Mouse (Mus musculus) regulatory T cell (primary cell): ENCODE data around the gene Lnpk.

Experiments used
- in situ Hi-C: fragments of 300-600 bp; cut with MboI, MseI; formaldehyde crosslinking; loops from one replicate; pipeline ENCODE4 v1.15.1; 2025; ENCODE audit warnings: high pct_unique_total_duplicates

Lnpk gene

DNA sequence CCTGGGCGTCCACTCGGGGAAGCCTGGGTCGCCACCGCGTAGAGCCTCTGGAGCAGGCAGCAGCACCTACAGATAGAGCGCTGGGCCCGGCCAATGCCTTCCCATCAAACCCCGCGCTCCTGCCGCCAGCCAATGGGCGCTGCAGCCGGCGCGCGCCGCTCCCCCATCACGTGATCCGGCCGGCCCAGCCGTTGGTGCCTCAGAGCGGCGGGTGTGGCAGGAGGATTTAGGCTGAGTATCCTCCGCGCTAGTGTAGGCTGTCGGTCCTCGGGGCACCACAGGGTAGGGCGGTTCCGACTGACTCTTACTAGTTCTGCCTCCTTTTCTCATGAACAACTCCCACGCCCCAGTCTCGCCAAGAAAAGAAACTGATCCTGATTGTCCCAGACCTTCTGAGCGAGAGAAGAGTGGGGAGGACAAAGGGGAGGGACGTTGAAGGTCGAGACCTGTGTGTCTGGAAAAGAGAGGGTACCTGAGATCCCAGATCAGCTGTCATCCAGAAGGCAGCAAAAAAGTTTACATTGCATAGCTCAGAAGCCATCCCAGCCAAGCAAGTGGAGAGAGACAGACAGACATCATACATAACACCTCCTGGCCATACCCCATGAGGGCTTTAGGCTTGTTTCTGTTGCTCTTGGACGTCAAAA lies at the start of gene Lnpk:
TSS of gene Lnpk (minus strand) at position 593 of the 647 bp plus-strand sequence.
- in situ Hi-C loops = no loop called here

DNA sequence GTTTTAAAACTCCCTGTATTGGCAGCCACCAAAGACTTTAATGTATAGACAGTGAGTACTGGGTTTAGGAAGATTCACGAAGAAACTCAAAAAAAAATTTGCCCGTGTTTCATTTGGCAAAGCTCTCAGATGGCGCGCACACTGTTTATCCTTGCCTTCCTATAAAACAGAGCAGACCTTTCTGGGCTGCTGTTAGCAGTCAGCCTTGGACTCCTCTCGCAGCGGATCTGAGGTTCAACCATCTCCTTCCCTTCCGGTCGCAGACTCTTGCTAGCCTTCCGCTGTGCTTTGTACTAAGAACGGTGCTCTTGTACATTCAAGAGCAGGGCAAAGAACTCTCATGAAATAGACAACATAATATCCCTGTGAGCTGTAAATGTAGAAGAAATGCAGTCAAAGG lies 41.1 kb upstream of the Lnpk start:
- in situ Hi-C loops = no loop called here

DNA sequence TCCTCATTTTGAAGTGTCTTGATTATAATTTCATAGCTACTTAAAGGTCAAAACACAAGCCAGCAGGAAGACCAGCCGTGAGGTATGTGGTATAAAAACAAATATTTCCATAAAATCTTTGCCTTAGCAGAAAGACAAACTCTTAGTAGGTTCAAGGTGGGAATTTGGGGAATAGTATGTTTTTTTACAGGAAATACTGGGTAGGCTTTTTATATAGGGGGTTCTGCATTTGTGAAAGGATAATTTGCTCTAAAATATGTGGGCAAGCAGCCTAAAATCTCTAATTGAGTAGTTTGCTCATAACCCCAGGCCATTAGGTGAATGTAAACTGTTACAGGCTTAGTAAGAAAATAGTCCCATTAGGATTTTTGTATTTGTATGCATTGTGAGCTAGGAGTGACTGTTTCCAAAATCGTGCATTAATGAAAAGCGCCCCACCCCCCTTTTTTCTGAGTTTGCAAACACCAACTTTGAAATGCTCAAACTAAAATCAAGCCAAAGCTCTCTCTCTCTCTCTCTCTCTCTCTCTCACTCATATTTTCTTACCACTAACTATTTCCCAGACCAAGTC lies 40.5 kb upstream of the Lnpk start:
- in situ Hi-C loops = no loop called here

DNA sequence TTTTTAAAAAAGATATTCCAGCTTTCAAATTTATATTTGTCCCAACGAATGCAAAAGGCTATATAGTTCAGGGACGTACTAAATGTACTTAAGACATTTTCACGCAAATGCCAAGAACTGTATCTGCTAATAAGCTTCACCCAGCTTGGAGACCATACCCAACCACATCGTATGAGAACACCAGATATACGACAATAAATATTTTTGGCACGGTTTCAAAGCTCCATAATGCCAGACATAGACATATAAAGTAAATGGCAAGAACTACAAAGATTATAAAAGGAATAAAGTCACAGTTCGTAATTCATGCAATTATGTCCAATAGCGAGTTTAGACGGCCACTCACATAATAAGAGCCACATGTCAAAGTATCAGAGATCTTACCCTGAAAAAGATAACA lies 38.5 kb upstream of the Lnpk start:
- in situ Hi-C loops = no loop called here

DNA sequence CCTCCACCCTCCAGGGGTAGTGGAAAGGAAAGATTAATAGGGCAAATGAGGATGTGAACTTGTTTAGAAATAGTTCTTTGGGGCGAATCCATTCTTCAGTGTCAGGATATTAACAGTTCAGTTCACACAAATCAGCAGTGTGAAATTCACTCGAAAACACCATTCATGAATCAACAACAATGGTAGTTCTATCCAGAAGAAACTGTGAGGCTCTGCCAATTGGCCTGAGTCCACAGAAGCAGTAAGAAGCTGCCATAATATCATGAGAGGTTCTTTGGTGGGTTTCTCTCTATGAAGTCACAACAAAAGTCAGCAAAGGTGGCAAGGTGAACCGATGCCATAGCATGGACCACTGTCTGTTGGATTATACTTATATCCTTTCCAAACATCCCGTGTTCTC lies 32.2 kb upstream of the Lnpk start:
- in situ Hi-C loops = no loop called here

DNA sequence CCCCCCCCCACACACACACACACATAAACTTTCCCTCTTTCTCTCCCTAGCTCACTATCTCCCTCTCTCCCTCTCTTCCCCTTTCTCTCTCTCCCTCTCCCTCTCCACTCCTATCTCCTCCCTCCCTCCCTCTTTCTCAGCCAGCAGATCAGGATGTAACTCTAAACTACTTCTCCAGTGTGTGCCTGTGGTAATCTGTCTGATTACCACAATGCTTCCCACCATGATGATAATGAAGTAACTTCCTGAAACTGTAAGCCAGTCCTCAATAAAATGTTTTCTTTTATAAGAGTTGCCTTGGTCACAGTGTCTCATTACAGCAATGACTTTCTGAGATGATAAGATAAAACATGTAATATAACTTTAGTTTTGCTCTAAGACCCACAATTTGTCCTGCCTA lies 30.1 kb upstream of the Lnpk start:
- in situ Hi-C loops = no loop called here

DNA sequence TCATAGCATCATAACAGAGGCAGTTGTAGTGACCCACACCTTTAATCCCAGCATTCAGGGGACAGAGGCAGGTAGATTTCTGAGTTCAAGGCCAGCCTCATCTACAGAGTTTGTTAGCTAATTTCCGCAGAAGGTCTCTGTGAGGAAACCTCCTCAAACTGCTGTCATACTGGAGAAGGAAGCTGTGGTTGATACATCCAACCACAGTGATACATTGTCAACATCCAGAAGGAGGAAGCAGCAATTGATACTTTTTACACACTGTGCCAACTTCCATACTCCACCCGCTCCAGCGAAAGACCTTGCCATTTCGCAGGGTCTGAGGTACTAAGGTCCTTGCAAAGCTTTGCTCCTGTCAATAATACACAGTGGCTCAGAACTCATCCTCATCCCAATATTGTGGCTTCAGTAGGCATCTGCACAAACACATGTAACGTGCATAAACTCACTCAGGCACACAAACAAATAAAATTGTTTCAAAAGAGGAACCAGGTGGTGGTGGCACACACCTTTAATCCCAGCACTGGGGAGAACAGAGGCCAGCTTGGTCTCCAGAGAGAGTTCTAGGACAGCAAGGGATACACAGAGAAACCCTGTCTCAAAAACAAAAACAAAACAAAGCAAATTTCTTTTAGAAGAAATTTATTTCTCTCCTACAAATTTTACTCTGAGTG lies 27.0 kb upstream of the Lnpk start:
- in situ Hi-C loops = no loop called here

DNA sequence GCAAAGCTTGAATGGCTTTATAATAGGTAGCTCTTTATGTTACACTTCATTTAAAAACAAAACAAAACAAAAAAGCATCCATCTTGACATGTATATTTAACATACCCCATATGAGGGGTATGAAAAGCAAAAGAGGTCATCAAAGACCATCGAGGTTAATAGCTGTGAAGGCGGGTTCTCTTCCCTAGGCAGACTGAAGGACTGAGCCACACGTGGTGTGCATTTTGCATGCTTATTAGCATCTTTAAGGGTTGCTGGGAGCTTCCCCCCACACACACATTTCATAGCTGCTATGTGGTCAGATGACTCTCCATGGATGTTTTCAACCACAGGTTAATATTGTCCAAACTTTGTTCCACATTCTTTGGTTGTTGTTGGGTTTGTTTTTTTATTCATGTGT lies 24.8 kb upstream of the Lnpk start:
- in situ Hi-C loops = no loop called here

DNA sequence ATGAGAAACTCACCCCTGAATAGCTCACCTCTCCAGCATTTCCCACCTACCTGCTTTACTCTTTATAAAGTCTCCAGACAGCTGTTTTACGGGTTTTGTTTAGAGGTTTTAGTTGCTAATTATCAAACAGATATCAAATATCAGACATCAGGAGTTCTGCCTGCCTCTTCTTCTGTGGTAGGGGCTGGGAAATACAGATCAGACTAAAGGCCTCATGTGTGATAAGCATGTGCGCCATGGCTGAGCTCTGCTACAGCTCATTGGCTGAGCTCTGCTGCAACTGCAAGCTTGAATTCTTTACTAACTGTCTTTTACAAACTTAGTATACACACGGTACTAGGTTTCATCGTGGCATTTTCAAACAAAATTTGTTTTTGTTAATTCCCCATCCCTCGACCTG lies 23.2 kb upstream of the Lnpk start:
- in situ Hi-C loops = no loop called here

DNA sequence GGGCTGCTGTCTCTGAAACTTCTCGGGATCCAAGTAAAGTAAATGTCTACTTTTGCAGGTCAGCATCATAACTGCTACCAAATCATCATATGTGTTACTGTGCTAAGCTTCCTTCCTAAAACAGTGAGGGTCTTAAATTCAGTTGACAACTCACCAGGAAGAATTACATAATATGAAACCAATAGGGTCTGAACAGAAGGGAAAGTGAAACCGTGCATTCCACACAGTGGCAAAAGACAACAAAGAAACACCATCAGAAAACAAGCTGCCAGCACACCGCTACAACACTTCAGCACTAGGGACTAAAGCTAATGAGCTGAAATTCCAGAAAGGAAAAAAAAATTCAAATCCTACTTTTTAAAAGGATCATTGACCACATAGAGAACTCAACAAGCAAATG lies 17.9 kb upstream of the Lnpk start:
- in situ Hi-C loops = no loop called here

DNA sequence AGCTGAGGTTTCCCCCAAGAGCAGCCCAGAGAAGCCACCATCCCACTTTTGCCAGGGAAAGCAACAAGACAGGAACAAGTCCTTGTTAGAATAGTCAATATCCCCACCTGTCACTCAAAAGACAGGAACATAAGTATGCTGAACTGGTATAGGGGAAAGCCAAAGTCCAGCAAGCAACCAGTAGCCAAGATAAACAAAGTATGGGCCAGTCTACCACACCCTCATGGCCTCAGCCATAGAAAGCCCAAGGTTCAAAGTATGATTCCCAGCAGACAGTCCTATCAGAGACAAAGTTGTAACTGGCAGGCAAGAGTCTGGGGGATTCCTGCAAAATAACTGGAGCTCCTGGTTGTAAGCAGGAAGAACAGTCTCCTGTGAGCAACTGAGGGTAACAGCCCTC lies 16.9 kb upstream of the Lnpk start:
- in situ Hi-C loops = no loop called here

DNA sequence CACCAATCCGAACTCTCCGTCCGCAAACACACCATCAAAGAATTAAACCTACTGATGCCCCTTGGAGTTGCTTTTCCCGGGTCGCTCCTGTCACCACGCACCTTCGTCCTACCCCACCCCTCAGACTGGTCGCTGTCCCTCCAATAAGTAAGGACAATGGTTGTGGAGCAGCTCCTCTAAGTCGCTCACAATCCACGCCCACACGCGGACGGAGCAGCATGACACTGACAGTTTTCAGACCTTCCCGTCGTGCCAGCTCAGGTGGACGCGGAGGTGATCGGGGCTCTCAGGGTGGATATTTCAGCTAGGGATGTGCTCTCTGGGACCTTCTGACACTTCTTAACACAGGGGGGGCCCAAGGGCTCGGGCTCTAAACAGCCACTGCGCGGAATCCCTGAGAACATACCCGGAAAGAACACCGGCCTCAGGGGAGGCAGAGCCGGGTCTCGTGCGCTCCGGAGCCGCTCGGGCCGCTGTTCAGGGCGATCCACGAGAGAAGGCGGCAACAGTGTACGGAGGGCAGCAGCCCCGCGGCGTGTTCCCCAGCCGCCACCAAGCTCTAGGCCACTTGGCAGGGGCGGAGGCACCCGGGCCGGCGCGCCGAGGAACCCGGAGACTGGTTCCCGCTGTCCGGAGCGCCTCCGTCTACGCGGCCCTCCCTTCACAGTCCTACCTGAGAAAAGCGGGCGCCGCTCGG lies 941 bp downstream of the Lnpk start:
- in situ Hi-C loops = no loop called here

DNA sequence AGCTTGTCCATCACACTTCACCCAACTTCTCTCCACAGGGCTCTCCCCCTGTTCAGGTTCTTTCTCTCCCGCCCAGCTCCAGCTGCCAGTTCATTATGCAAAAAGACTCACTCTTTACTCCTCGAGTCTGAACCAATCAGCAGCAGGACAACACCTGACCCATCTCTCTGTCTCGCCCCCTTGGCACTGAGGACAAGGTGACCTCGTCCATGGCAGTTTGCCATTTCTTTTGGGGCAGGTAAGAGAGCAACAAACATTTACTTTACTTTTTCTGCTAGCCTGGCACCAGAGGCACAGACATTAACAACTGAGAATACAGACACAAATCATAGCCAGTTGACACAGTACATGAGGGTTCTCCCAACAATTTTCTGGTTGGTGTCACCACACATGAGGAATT lies 8.8 kb downstream of the Lnpk start:
- in situ Hi-C loops = no loop called here

DNA sequence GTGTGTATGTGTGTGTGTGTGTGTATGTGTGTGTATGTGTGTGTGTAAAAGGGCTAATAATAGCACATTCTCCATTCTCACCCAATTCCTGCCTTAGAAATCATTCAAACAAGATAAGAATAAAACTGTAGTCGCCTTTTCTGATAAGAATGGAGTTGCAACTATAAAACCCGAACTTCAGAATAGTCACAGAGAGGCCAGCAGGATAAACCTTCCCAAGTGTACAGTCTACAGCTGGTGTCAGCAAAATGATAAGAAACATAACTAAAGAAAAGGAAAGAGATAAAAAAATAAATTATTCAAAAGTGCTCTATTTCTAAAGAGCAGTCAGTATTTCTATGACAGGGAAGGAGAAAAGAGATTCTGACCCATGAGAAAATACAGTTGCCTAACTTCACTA lies 19.4 kb downstream of the Lnpk start:
- in situ Hi-C loops = no loop called here

DNA sequence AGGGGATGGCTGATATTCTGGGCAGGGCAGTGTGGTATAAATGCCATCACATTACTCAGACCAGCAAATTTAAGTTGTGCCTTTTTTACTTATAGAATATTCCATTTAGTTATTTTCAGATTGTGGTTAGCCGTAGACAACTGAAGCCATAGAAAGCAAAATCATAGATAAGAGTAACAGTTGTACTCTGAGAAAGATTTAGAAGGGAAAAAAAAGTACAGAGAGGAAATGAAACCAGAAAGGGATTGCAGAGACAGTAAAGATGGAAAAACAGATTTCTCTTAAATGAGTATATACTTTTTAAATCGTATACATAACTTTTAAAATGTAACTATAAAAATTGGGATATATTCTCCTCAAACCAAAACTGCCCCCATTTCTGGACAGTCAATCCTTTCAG lies 20.1 kb downstream of the Lnpk start:
- in situ Hi-C loops = no loop called here

DNA sequence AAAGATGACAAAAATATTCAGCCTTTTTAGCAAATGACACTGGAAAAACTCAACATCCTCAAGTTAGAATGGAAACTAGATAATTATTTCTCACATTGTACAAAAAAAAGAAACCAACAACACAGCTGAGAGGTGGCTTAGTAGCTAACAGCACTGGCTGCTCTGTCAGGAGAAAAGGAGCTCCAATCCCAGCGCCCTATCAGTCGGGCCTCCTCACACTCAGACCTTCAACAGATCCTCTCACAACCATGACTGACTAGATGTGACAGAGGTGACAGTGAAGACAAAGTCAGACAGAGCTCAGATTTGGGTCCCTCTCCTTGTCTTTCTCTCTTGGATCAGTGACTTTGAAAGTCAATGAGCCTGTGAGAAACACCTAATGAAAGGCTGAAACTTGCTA lies 21.8 kb downstream of the Lnpk start:
- in situ Hi-C loops = no loop called here

DNA sequence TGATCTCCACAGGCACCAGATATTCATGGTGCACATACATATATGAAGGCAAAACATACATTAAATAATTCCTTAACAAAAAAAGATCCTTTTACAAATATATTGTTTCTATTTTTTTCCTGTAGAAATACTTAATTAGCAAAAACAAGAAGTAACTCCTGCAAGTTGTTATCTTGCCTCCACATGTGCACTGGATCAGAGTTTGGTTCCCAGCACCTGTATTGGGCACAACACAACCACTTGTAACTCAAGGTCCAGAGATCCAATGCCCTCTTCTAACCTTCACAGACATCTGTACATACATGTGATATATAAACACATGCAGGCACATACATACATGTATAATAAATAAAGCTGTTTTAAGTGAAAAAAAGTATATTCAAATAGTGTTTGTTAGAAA lies 27.3 kb downstream of the Lnpk start:
- in situ Hi-C loops = no loop called here

DNA sequence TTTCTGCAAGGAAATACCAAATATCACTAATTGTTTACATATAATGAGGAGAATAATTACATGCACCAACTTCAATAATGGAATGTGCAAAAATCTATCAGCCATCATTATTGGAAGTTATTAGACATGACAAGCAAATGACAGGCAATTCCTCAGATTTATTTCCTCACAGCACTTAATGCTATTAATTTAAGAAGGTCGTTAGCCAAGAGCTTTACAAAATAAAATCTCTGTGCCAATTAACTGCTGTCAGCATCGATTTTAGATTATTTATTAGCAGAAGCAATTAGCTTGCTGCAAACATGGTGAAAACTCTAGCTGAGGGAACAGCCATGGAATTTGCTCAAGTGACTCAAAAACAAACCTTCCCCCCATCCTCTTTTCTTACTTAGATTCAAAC lies 30.9 kb downstream of the Lnpk start:
- in situ Hi-C loops = no loop called here

DNA sequence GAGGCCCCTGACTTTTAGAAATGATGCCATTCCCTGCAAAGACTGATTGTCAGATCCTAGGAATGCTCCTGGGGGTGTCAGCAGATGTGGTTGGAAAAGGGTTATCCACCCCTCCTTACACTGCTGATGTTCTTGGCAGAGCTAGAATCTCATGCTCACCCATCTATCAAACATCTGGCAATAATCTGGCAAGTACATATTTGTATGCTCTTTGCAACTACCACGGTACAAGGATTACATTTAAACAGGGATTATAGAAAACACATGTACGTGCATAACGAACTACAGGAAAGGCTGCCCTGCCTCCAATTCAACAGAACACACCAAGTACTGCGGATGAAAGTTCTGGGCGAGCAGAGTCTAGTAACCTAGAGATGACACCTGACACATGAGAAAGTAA lies 70.9 kb downstream of the Lnpk start:
- in situ Hi-C loops = no loop called here

DNA sequence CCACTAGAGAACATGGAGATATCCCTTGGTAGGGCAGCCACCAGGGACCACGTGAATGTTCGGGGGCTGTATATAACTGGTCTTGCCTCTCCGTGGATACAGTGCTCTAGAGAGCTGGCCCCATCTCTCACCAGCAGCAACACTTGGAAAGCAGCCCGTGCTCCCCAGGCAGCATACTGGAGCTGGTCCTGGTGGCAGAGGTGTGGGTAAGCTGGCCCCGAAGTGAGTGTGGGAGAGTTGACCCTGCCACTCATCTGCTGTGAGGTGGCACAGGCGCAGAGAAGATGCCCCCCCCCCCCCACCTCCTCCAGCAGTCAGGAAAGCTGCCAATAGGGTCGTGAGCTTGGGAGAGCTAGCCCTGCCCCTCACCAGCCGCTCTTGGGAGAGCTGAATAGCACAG lies 72.8 kb downstream of the Lnpk start:
- in situ Hi-C loops = no loop called here

DNA sequence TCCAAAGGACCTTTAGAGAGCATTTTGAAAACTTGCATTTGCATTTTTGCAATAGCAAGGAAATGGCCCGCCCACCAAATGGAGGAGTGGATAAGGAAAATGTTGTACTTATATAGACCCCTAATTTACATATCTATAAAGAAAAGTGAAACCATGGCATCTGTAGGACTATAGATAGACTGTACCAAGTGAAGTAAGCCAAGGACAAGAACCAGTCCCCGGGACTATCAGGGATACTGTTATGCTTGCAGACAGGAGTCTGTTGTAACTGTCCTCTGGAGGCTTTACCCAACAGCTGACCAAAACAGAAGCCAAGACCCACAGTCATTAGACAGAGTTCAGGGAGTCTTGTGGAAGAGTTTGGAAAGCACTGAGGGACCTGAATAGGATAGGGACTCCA lies 78.9 kb downstream of the Lnpk start:
- in situ Hi-C loops = no loop called here

DNA sequence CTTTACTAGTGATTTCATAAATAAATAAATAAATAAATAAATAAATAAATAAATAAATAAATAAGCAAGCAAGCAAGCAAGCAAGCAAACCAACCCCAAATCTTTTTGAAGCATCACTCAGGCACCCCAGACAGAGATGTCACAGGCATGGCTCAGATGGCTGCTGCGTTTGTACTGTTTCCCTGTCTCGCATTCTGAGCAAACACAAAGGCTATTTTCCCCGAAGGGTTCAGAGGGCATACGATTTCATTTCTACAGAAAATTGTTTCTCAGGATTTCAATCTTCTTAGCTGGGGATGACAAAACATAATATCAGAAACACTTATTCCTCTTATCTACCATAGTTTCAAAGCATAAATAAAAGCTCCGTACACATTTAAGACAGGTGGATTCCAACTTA lies 81.4 kb downstream of the Lnpk start:
- in situ Hi-C loops = no loop called here

DNA sequence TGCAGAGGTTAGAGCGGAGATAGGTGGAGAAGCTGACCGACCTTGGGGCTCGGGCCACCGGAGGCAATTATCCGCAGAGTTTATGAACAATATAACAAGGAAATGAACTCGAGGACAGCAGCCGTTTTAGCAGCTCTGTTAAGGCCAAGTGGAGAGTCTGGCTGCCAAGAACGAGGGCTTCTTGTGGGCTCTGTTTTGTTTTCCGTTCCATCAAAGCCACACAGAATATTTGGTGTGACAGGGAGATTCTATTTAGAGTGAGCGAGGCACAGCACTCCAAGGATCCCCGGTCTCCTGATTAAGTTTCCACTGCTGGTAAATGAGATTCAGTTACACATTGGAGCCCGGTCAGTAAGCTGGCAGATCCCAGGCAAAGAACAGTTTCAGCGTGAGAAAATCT lies 87.8 kb downstream of the Lnpk start:
- in situ Hi-C loops = no loop called here
